Mouse (Mus musculus) stomach, embryonic 15.5 days (tissue): ENCODE results near the gene Obscn. TPM values are rescaled to one million over a fixed set of nuclear protein-coding genes. Genes with fewer than 3 reads are reported as not detected.

ENCODE experiments used
- ATAC-seq: fragments of 200-750 bp; cut with Nextera tagmentation; 2 replicates; pipeline ENCODE4 v1.8.0; 2017; ENCODE audit warnings: low read depth, moderate number of reproducible peaks, moderate TSS enrichment; ENCODE audit not compliant: insufficient read depth, low FRiP score
- H3K27ac ChIP-seq: fragments of 300-500 bp; sonication (generic); 2 replicates; pipeline ENCODE4 v1.5.1; 2015; ENCODE audit warnings: mild to moderate bottlenecking, inconsistent platforms
- H3K27me3 ChIP-seq: fragments of 300-500 bp; sonication (generic); replicated peaks from 2 replicates; pipeline ENCODE4 v1.6.1; 2015; ENCODE audit warnings: inconsistent platforms
- H3K36me3 ChIP-seq: fragments of 300-500 bp; sonication (generic); 2 replicates; pipeline ENCODE4 v1.6.1; 2015; ENCODE audit warnings: inconsistent platforms
- H3K4me1 ChIP-seq: fragments of 300-500 bp; sonication (generic); 2 replicates; pipeline ENCODE4 v1.6.1; 2015; ENCODE audit warnings: inconsistent platforms
- H3K4me2 ChIP-seq: fragments of 300-500 bp; sonication (generic); 2 replicates; pipeline ENCODE4 v1.6.1; 2015; ENCODE audit warnings: mild to moderate bottlenecking, inconsistent platforms
- H3K4me3 ChIP-seq: fragments of 300-500 bp; sonication (generic); replicated peaks from 2 replicates; pipeline ENCODE4 v1.5.1; 2015; ENCODE audit warnings: inconsistent platforms
- H3K9ac ChIP-seq: fragments of 300-500 bp; sonication (generic); 2 replicates; pipeline ENCODE4 v1.6.1; 2015; ENCODE audit warnings: inconsistent platforms
- H3K9me3 ChIP-seq: fragments of 300-500 bp; sonication (generic); 2 replicates; pipeline ENCODE4 v1.6.1; 2016; ENCODE audit warnings: inconsistent platforms
- WGBS: fragments of 180-500 bp; shearing (Covaris S2); methylation state at CpG from one replicate; pipeline ENCODE4 v1.1.7; 2015; 5-methylcytosine and 5-hydroxymethylcytosine counted together
- polyA plus RNA-seq: library from polyadenylated mRNA; unstranded; fragments of >200 nt; fragmentation: Nextera tagmentation; extraction: Ambion mirVana; gene quantifications from 2 replicates; pipeline ENCODE4 v1.2.1, GENCODE M21; 2015

Obscn gene
- polyA plus RNA-seq, 1 experiment from 2014 or later, result 0.80 TPM

GRCm38 (mm10) chr11:59094213-59094612, 42.0 kb downstream of the Obscn start:
- WGBS, result 60% methylated on average over 4 of the region's 4 CpGs

GRCm38 (mm10) chr11:59087581-59087980, 48.6 kb downstream of the Obscn start:
- 87% methylated on average over 10 of the region's 10 CpGs for WGBS
- H3K4me2 ChIP-seq, result no peak overlapping the region
- H3K9me3 ChIP-seq, result no peaks in the 10 kb centered on the region
- no peaks in the 10 kb centered on the region for H3K27me3 ChIP-seq
- no peak overlapping the region for H3K4me3 ChIP-seq
- H3K9ac ChIP-seq, result no peak overlapping the region
- H3K27ac ChIP-seq, result no peak overlapping the region
- no peaks in the 10 kb centered on the region for H3K4me1 ChIP-seq
- no peaks in the 10 kb centered on the region for H3K36me3 ChIP-seq
- no peak for ATAC-seq

More at GRCm38 (mm10) chr11:59094213-59094612, 42.0 kb downstream of the Obscn start:
- H3K4me1 ChIP-seq, result no peaks in the 10 kb centered on the region
- no peaks in the 10 kb centered on the region for H3K9me3 ChIP-seq
- no peak overlapping the region for H3K9ac ChIP-seq
- no peak overlapping the region for H3K27ac ChIP-seq
- H3K4me3 ChIP-seq, result no peak overlapping the region
- H3K27me3 ChIP-seq, result no peaks in the 10 kb centered on the region
- no peak overlapping the region for H3K4me2 ChIP-seq
- no peaks in the 10 kb centered on the region for H3K36me3 ChIP-seq
- no peak for ATAC-seq

GRCm38 (mm10) chr11:59085200-59085599, 51.0 kb downstream of the Obscn start:
- 75% methylated on average over 6 of the region's 6 CpGs for WGBS
- no peak overlapping the region for H3K4me3 ChIP-seq
- no peaks in the 10 kb centered on the region for H3K27me3 ChIP-seq
- H3K4me1 ChIP-seq, result no peaks in the 10 kb centered on the region
- H3K9ac ChIP-seq, result no peak overlapping the region
- no peak overlapping the region for H3K4me2 ChIP-seq
- ATAC-seq, result no peak
- no peaks in the 10 kb centered on the region for H3K36me3 ChIP-seq
- H3K27ac ChIP-seq, result no peak overlapping the region
- H3K9me3 ChIP-seq, result no peaks in the 10 kb centered on the region

- 75% methylated on average over 3 of the region's 3 CpGs for WGBS
Measured at GRCm38 (mm10) chr11:59083125-59083524, 53.1 kb downstream of the Obscn start.

GRCm38 (mm10) chr11:59078311-59078710, 57.9 kb downstream of the Obscn start:
- H3K9me3 ChIP-seq, result no peaks in the 10 kb centered on the region
- no peak for ATAC-seq
- no peak overlapping the region for H3K27ac ChIP-seq
- no peak overlapping the region for H3K4me3 ChIP-seq
- H3K4me1 ChIP-seq, result no peaks in the 10 kb centered on the region
- H3K9ac ChIP-seq, result no peak overlapping the region
- H3K4me2 ChIP-seq, result no peak overlapping the region
- H3K36me3 ChIP-seq, result no peaks in the 10 kb centered on the region
- 85% methylated on average over 11 of the region's 11 CpGs for WGBS
- no peaks in the 10 kb centered on the region for H3K27me3 ChIP-seq

More at GRCm38 (mm10) chr11:59083125-59083524, 53.1 kb downstream of the Obscn start:
- Histone ChIP-seq H3K9me3 (no peaks in the 10 kb centered on the region), H3K4me1 (no peaks in the 10 kb centered on the region), H3K27ac (no peak overlapping the region), H3K27me3 (no peaks in the 10 kb centered on the region), H3K9ac (no peak overlapping the region), H3K4me3 (no peak overlapping the region), H3K36me3 (no peaks in the 10 kb centered on the region), H3K4me2 (no peak overlapping the region)
- no peak for ATAC-seq

DNA sequence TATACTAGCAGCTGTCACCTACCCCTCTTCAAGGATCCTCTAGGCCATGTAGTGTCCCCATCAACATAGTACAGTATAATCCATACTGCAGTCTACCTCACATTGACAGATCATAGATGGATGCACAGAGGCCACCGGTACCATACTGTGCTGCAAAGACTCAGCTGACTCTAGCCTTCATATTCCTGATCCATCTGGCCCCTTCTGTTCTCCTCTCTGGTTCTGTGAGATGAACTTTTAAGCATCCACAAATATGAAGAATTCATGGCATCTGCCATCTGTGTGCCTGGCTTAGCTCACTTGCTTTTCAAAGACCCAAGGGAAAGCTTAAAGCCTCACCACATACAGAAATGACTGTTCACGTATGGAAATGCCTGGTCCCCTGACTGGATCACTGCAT, 65.9 kb downstream of the Obscn start:
- 76% methylated on average over 2 of the region's 2 CpGs for WGBS
- Histone ChIP-seq H3K36me3 (no peaks in the 10 kb centered on the region), H3K4me3 (no peak overlapping the region), H3K27me3 (no peaks in the 10 kb centered on the region), H3K4me1 (no peaks in the 10 kb centered on the region), H3K27ac (no peak overlapping the region), H3K4me2 (no peak overlapping the region), H3K9ac (no peak overlapping the region), H3K9me3 (no peaks in the 10 kb centered on the region)
- ATAC-seq, result no peak

DNA sequence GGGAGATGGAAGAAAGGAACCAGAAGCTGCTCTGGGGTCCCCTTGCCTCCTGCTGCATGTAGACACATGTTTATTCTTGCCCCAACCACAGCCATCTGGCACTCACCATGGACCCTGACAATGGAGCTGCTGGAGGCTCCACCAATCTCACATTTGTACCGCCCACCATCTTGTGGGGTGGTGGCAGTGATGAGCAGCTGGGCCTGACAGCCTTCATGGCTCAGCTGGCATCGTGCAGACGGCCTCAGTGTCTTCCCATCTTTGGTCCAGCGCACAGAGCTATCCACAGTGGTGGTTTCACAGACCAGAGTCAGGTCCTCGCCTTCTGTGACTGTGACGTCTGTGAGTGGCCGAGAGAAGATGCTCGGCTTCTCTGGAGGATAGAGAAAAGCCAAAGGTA, 67.3 kb downstream of the Obscn start:
- Histone ChIP-seq H3K9me3 (no peaks in the 10 kb centered on the region), H3K9ac (no peak overlapping the region), H3K4me1 (no peaks in the 10 kb centered on the region), H3K4me3 (no peak overlapping the region), H3K27me3 (no peaks in the 10 kb centered on the region), H3K36me3 (no peaks in the 10 kb centered on the region), H3K27ac (no peak overlapping the region), H3K4me2 (no peak overlapping the region)
- 84% methylated on average over 8 of the region's 8 CpGs for WGBS
- no peak for ATAC-seq

DNA sequence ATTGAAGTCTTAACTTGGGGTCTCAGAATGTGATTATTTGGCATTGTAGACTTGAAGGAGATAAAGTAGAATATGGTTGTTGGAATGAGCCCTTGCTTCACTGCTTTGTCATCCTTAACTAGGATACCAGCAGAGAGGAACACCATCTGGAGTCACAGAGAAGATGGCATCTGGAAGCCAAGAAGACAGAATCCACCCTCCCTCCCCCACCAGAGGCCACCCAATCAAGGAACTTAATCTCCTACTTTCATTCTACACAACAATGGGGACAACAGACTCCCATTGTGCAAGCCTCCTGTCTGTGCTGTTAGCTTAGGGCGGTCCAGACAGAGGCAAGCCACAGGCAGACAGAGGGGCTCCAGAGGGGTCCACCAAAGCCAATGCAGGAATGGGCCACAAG, 67.8 kb downstream of the Obscn start:
- no peak for ATAC-seq
- 70% methylated on average over 1 of the region's 1 CpGs for WGBS
- H3K27ac ChIP-seq, result no peak overlapping the region
- H3K4me1 ChIP-seq, result no peaks in the 10 kb centered on the region
- no peaks in the 10 kb centered on the region for H3K9me3 ChIP-seq
- H3K27me3 ChIP-seq, result no peaks in the 10 kb centered on the region
- no peak overlapping the region for H3K4me3 ChIP-seq
- H3K9ac ChIP-seq, result no peak overlapping the region
- no peaks in the 10 kb centered on the region for H3K36me3 ChIP-seq
- no peak overlapping the region for H3K4me2 ChIP-seq

GRCm38 (mm10) chr11:59067921-59068320, 68.3 kb downstream of the Obscn start:
- no peak overlapping the region for H3K4me2 ChIP-seq
- no peak overlapping the region for H3K9ac ChIP-seq
- 76% methylated on average over 9 of the region's 9 CpGs for WGBS

GRCm38 (mm10) chr11:59058025-59058424, 78.2 kb downstream of the Obscn start:
- Histone ChIP-seq H3K4me1 (no peaks in the 10 kb centered on the region), H3K36me3 (no peaks in the 10 kb centered on the region), H3K4me3 (no peak overlapping the region), H3K9ac (no peak overlapping the region), H3K27me3 (no peaks in the 10 kb centered on the region), H3K9me3 (no peaks in the 10 kb centered on the region), H3K4me2 (no peak overlapping the region), H3K27ac (no peak overlapping the region)
- WGBS, result 42% methylated on average over 3 of the region's 3 CpGs
- no peak for ATAC-seq

More at GRCm38 (mm10) chr11:59067921-59068320, 68.3 kb downstream of the Obscn start:
- no peaks in the 10 kb centered on the region for H3K4me1 ChIP-seq
- no peak for ATAC-seq
- no peaks in the 10 kb centered on the region for H3K9me3 ChIP-seq
- H3K27me3 ChIP-seq, result no peaks in the 10 kb centered on the region
- H3K4me3 ChIP-seq, result no peak overlapping the region
- H3K36me3 ChIP-seq, result no peaks in the 10 kb centered on the region
- H3K27ac ChIP-seq, result no peak overlapping the region

DNA sequence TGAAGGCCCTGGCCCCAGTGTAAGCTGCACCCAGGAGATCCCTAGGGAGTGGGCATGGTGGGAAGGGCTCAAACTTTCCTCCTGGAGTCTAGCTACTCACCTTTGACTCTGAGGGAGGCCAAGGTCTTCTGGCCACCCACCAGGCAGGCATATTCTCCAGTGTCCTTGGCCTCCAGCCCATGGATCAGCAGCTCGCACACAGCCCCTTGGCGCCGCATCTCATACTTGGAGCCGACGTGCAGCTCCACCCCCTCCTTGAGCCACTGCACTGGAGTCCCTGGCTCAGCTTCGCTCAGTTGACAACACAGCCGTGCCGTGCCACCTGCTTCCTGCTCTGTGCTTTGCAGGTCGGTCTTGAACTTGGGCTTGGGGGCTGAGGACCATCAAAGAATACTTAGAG, 85.2 kb downstream of the Obscn start:
- no peaks in the 10 kb centered on the region for H3K36me3 ChIP-seq
- no peaks in the 10 kb centered on the region for H3K27me3 ChIP-seq
- H3K27ac ChIP-seq, result no peak overlapping the region
- ATAC-seq, result no peak
- H3K9me3 ChIP-seq, result no peaks in the 10 kb centered on the region
- WGBS, result 72% methylated on average over 9 of the region's 9 CpGs
- H3K4me1 ChIP-seq, result no peaks in the 10 kb centered on the region
- no peak overlapping the region for H3K9ac ChIP-seq
- H3K4me2 ChIP-seq, result no peak overlapping the region
- H3K4me3 ChIP-seq, result no peak overlapping the region

- 85% methylated on average over 15 of the region's 15 CpGs for WGBS
- Histone ChIP-seq H3K36me3 (no peaks in the 10 kb centered on the region), H3K9me3 (no peaks in the 10 kb centered on the region), H3K4me2 (no peak overlapping the region), H3K4me1 (no peaks in the 10 kb centered on the region), H3K27ac (no peak overlapping the region), H3K9ac (no peak overlapping the region), H3K27me3 (no peaks in the 10 kb centered on the region), H3K4me3 (no peak overlapping the region)
- peak; percentile 25; the same call in 1 of the 2 replicates for ATAC-seq
Measured at GRCm38 (mm10) chr11:59044703-59045330, 91.4 kb downstream of the Obscn start.

- Histone ChIP-seq H3K36me3 (no peaks in the 10 kb centered on the region), H3K9ac (no peak overlapping the region), H3K4me2 (no peak overlapping the region), H3K4me3 (no peak overlapping the region), H3K4me1 (no peaks in the 10 kb centered on the region), H3K27ac (no peak overlapping the region), H3K9me3 (no peaks in the 10 kb centered on the region), H3K27me3 (no peaks in the 10 kb centered on the region)
- ATAC-seq, result no peak
- WGBS, result 92% methylated on average over 13 of the region's 13 CpGs
Measured at GRCm38 (mm10) chr11:59029003-59029402, 107.2 kb downstream of the Obscn start.
